Mouse (Mus musculus) testis, postnatal 14 days (tissue): Measurements from ENCODE around the gene Gm6793.

ENCODE experiments used
- DNase-seq: peaks from one replicate; pipeline ENCODE4 v3.0.0; 2021; ENCODE audit warnings: low spot score

The Gm6793 gene

DNA sequence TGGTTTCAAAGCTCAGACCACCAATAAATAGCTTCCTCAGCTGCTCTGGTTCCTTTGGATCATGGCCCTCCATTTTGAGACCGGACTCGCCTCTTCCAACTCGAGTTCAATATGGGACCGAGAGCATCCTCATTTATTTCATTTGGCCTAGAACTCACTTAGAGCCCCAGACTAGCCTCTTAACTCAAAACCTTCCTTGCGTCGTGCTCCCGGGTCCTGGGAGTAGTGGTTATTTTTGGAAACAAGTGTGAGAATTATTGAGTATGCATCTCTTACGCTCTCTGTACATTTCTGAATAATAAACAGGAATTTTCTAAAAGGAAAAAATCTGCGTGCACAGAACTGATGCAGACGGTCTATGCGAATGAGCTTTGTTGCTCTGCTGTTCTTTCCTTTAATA is at the start of gene Gm6793:
TSS of gene Gm6793 (minus strand) at position 101 of the 400 bp plus-strand sequence.
- DNase-seq = no peak

GRCm38 (mm10) chr8:112061372-112061771 is 46.5 kb upstream of the Gm6793 start:
- no peak for DNase-seq

- DNase-seq = no peak
Measured at GRCm38 (mm10) chr8:112054456-112054855, 39.6 kb upstream of the Gm6793 start.

GRCm38 (mm10) chr8:112051537-112051936 is 36.7 kb upstream of the Gm6793 start:
- no peak for DNase-seq

GRCm38 (mm10) chr8:112049984-112050383 is 35.1 kb upstream of the Gm6793 start:
- DNase-seq = peak; percentile 53

DNA sequence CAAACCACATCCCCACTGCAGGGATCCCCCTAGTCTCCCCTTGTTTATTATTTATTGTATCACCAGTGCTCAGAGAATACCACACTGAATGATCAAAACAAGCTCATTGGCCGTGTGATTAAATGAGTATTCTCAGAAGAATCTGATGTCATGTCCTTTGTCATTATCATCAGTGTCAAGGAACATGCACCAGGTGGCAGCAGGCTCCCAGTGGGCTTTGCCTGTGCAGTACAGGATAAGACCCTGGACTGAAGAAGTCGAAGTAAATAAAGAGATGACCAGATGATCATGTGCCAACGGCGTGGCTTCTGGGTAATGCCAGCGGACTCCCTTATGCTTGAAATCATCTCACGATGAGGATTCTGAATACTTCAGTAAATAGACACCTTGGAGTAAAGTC is 33.5 kb upstream of the Gm6793 start:
- DNase-seq = no peak

DNA sequence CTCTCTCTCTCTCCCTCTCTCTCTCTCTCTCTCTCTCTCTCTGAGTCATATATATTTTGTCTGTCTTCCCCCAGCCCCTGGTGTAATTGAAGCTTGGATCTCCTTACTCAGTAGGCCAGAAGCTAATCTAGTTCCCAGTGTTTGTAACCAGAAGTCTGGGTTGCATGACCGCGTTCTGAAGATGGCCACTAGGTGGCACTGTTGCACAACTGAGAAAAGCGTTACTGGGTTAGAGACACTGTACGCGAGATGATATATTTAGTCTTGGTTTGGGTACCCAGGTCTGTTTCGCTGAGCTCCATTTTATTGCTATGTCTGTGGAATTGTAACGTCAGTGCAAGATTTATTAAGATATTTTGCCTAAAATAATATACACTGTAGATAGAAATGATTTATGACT is 31.1 kb upstream of the Gm6793 start:
- DNase-seq = peak; percentile 78

DNA sequence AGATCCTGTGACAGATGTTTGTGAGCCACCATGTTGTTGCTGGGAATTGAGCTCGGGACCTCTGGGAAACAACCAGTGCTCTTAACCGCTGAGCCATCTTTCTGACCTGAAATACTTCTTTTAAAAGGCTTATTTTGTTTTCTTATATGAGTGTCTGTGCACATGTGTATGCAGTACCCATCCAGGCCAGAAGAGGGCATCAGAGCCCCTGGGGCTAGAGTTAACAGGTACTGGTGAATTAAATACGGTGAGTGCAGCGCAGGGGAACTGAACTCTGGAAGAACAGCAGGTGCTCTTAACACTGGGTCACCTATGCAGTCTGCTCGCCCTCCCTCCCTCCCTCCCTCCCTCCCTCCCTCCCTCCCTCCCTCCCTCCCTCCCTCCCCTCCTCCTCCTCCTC is 30.3 kb upstream of the Gm6793 start:
- peak; percentile 44 for DNase-seq

DNA sequence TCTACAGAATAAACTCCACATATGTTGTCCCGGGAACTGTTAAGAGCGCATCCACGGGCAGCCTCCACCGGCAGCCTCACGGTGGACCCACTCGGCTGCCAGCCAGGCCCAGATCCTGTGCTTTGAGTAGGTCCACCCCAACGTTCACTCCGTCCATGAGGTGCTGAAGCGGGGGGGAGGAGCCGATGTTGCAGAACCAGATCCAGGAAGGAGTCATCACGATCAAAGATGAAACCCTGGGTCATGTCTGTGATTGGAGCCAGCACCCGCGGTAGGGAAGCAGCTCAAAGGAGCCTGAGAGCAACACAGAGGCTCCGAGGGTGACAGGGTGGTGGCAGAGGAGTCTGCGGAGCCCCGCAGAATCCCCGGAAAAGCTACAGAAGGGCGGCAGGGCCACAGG is 22.7 kb upstream of the Gm6793 start:
- no peak for DNase-seq

- no peak for DNase-seq
Measured at GRCm38 (mm10) chr8:112034603-112035002, 19.8 kb upstream of the Gm6793 start.

GRCm38 (mm10) chr8:112033071-112033470 is 18.2 kb upstream of the Gm6793 start:
- DNase-seq = no peak

GRCm38 (mm10) chr8:112030663-112031062 is 15.8 kb upstream of the Gm6793 start:
- no peak for DNase-seq

DNA sequence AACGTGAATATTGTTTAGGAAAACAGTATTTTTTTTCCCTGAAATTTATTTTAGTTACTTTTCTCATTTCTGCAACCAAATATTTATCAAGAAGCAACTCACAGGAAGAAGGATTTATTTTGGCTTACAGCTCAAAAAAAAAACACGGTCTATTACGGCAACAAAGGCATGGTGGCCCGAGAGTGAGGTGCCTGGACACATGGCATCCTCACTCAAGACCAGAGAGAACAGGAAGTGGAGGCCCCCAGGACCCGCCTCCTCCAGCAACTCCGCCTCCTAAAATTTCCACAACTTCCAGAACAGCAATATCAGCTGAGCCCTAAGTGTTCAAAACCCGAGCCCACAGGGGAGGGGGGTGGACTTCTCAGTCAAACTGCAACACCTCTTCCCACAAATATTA is 14.6 kb upstream of the Gm6793 start:
- DNase-seq = no peak

- DNase-seq = peak; percentile 60
Measured at GRCm38 (mm10) chr8:112011816-112012242, 3.0 kb downstream of the Gm6793 start.

DNA sequence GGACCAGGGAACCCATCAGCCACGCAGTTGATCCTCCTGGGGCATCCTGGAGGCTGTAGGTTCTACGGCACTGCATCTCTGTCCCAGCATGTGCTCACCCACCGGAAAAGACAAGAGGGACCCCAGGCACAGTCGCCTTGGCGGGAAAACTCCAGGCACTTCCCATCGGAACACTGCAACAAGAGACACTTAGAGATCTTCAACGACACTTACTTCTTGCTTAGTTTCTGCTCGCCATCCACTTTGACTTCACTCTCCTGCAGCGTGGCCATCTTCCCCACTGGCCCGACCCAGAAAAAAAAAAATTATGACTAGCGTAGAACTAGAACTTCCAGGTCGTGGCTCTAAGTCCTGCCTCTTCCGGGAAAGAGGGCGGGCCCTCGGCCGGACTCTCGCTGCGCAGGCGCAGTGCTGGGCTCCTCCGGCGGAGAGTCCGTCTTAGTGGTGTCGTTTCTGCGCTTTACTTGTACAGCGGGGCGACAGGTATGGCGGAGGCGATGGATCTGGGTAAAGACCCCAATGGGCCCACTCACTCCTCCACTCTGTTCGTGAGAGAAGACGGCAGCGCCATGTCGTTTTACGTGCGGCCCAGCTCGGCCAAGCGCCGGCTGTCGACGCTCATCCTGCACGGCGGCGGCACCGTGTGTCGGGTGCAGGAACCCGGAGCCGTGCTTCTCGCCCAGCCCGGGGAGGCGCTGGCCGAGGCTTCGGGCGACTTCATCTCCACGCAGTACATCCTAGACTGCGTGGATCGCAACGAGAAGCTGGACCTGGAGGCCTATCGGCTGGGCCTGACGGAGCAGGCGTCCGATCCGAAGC is 3.6 kb downstream of the Gm6793 start, which contains the start of the genes Kars and Terf2ip:
TSS of gene Kars (minus strand) at position 327 of the 819 bp plus-strand sequence.
TSS of gene Terf2ip (plus strand) at position 402 of the 819 bp plus-strand sequence.
- peak; percentile 94 for DNase-seq

- no peak for DNase-seq
Measured at GRCm38 (mm10) chr8:112009558-112009957, 5.3 kb downstream of the Gm6793 start.

GRCm38 (mm10) chr8:112007669-112008068 is 7.2 kb downstream of the Gm6793 start:
- no peak for DNase-seq

DNA sequence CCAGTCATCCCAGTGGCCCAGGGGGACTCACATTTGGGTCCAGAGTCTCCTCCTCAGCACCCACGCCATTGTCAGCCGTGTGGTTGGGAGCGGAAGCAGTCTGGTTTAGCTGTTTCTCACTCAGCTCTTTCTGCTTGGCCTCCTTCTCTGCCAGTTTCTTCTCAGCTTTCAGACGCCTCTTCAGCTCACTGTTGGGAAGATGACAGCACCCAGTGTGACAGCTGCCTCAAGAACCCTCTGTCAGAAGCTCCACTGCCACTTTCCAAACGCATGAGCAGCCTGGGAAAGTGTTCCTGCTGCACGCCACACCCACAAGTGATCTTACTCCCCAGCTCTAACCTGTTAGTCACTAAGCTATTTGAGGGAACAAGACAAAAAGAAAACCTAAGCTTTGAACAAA is 9.2 kb downstream of the Gm6793 start:
- DNase-seq = no peak

GRCm38 (mm10) chr8:112004754-112005153 is 10.1 kb downstream of the Gm6793 start:
- DNase-seq = no peak

- no peak for DNase-seq
Measured at GRCm38 (mm10) chr8:111992703-111993039, 22.2 kb downstream of the Gm6793 start.

DNA sequence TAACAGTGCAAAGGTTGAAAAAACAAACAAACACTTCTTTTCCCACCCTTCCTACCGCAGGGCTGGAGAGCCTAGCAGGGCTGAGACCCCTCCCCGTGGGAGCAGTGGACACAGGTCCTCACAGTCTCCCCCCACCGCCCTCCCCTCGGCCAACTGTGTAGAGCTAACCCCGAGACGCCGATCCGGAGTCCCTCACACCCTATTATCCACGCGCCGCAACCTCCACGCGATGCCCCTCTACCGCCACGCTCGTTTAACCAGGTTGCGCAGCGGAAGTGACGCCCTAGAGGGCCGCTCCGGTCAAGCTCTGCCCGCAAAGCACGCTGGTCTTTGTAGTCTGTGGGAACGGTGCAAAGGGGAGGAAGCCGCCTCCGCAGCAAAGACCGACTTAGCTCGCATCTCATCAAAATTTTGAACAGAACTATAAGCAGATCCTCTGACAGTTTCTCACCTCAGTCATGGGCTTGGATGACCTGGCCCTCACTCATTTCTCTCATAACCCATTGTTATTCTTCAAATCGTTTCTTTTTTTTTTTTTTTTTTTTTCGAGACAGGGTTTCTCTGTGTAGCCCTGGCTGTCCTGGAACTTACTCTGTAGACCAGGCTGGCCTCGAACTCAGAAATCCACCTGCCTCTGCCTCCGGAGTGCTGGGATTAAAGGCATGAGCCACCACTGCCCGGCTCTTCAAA is 22.7 kb downstream of the Gm6793 start, which contains the start of gene Adat1:
TSS of gene Adat1 (minus strand) at position 290 of the 690 bp plus-strand sequence.
- DNase-seq = peak; percentile 87

GRCm38 (mm10) chr8:111991278-111991677 is 23.6 kb downstream of the Gm6793 start:
- DNase-seq = no peak

DNA sequence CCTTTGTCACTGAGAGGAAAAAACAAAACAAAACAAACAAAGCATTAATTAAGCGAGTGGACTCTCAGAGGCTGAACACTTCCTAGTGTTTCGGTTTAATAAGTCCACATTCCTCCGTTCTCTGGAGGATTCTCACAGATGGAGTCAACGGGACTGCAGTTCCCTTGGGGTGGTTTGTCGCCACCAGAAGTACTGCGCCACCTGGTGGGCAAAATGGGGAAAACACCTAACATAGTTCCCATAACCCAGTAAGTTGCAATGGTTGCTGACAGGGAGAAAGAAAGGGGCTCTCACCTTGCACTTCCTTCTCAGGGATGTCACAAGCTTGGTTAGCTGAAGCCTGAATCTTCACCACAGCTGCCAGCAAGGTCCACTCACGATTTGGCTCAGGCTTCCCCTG is 24.9 kb downstream of the Gm6793 start:
- DNase-seq = peak; percentile 53
